Mouse (Mus musculus) G1E-ER4 (cell line): ENCODE results near the gene Erv3. TPM values are rescaled to one million over a fixed set of nuclear protein-coding genes. Genes with fewer than 3 reads are reported as not detected.

ENCODE experiments used
- GATA1 ChIP-seq: IDR thresholded peaks from one replicate; pipeline ENCODE4 v1.8.0; 2012; ENCODE audit warnings: low read length, inconsistent platforms
- polyA plus RNA-seq: library from polyadenylated mRNA; stranded (reverse); fragments of >175 nt; gene quantifications from 2 replicates; pipeline ENCODE4 v1.2.3, GENCODE M21; 2012

The Erv3 gene
- 1.5 TPM in 2 replicates for polyA plus RNA-seq

DNA sequence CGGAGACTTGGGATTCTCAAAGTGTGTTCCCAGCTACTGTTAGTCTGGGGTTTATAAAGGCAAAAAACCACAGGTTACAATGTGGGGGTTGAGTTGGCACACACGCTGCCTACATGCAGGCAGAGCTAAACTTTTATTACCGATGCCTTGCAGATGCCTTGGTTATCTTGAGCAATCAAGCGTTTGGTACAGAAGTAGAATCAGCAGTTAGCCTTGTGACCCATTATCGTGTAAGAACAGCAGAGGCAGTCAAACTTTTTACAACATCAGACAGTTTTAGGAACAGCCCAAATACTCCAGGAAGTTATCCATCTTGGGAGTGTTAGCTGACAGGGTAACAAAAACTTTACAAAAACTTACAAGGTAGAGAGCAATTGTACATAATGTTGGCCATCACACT is at the start of gene Erv3:
Gene Erv3 (minus strand): TSS at position 27 of the 400 bp plus-strand sequence.
- TF ChIP-seq GATA1: peak; percentile 75

DNA sequence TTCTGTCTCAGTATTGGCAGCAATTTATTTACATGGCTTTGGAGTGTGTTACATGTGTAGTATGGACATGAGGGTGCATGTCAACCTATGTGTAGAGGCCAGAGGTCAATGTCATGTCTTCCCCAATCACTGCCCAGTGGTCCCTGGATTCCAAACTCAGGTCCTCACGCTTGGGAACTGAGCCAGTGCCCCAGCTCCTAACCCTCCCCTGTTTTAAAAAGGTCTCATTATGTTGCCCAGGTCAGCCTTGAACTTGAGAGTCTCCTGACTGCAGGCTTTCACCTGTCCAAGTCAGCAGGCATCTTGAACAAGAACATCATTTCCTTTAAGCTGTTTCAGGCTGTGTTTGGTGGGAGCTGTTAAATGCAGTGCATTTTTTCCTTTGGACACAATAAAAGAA is 49.4 kb upstream of the Erv3 start:
- no peak for TF ChIP-seq GATA1

DNA sequence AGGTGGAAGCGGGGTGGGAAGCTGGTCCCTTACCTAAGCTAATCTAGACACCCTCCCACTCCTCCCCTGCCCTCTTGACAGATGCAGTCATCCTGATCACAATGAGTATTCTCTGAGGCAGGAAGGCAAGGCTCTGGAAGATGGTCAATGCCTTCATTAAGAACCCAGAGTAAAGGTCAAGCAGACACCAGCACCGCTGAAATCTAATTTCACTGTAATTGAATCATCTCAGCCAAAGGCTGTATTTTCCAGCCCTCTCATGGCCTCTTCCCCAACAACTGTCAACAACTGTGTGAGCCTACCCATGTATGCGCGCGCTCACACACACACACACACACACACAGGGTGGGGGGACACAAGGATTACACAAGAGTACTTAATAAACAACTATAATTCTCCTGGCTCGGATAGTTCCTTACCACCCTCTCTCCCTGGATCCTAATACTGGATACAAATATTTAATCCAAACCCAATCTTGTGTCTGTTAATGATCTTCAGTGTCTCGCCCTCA is 48.9 kb upstream of the Erv3 start:
- no peak for TF ChIP-seq GATA1

DNA sequence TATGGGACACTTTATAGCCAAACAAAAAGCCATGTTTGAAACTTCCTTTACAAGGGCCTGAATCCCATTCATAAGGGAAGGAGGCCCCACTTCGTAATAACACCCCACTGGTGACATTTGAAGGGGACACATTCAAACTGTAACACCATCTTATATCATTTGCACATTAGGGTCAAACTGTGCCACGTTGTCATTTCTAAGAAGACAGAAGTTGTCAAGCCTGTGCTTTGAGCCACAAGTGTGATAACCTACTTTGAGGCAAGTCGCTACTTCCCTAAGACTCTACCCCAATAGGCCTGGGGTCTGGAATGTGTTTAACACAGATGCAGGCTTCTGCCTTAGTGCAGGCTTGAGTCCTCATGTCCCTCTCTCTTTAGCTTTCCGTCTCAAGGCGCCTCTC is 47.8 kb upstream of the Erv3 start:
- TF ChIP-seq GATA1: no peak

DNA sequence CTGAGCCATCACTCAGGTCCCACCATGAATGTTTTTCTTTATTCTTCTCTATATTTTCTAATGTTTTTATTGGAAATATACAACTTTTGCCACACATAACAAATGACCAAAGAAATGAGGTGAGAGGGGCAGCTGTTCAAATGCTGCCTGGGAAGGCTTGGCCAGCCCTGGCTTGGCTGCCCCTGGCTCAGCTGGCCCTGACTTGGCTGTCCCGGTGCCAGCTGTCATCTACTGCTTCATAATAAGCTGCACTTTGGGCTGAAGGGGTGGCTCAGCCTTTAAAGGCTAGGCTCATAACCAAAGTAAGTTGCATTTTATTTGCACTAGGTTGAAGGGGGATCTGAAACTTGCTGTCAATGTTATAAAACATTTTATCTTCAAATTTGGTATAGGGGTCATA is 47.3 kb upstream of the Erv3 start:
- no peak for TF ChIP-seq GATA1

DNA sequence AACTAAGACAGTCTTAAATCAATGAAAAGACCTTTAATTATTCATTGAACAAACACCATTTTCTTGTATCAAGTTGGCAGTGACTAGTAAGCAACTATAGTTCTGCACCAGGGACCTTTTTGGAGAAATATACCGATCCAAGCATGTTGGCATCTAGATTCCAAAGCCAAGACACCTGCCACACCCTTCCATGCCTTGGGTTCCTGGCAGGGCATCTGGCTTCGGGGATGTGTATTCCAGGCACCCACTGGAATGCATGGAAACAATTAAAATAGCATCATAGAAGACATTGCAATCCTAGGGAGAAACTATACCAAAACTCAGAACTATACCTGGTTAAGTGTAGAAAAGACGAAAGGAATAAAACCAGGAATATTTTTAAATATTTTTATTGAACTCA is 46.7 kb upstream of the Erv3 start:
- TF ChIP-seq GATA1: no peak

DNA sequence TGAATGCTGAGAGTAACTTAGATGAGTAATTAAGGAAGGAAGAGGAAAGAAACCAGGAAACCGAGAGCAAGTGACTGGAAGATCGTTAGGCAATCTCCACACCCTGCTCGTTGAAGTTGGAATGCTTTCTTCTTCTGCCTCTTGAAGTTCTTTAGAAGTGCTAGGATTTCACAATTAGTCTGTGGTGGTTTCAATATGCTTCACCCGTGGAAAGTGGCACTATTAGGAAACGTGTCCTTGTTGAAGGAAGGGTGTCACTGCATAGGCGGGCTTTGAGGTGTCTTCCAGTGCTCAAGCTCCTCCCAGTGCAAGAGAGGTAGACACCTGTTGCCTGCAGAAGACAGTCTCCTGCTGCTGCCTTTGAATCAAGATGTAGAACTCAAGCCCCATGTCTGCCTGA is 46.2 kb upstream of the Erv3 start:
- TF ChIP-seq GATA1: no peak

DNA sequence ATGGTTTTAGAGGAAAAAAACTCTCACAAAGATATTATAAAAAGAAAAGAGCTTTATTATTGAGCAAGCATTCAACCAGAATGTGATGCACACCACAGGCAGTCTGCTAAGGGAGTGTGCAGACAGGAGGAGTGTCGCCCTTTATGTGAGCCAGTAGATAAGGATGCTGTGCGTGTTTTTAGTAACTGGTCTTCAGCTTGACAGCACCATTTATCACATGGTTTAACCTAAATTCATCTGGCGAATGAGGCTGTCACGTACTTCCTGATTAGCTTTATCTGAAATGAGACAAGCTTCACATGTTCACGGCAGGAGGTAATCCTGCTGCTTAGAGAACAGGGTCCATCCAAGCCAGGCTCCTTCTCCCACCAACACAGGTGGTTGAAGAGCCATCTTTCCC is 45.5 kb upstream of the Erv3 start:
- peak; percentile 98 for TF ChIP-seq GATA1

DNA sequence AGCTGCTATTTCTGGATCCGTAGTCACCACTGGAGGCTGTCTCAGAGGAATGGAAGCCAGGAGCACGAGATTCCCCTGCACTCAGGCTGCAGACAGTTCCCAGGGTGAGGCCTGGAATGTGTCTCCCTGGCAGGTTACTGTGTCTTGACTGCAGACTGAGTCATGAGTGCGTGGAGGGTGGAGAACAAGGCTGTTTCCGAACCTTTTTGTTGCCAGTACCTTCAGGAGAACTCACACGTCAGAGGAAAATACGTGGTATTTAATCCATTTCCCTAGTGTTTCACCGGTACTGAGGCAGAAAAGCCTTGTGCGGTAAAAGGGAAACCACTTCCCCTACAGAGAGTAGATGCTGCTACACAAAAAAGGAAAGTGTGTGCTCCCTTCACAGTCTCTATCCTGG is 43.3 kb upstream of the Erv3 start:
- TF ChIP-seq GATA1: no peak

DNA sequence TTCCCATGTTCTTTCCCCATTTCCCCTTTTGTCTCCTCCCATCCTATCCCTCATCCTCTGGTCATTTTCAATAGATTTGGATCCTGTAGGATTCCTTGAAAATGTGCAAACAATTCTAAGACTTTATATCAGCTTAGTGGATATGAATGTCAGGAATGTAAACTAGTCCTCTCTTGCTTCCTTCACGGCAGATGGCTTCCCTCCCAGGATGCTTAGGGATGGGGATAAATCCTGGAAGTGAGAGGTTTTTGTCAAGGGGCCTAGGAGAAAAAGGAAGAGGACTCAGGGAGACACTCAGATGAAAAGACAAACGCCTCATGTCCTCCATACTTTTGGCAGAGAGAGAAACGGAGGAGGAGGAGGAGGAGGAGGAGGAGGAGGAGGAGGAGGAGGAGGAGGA is 42.9 kb upstream of the Erv3 start:
- no peak for TF ChIP-seq GATA1

DNA sequence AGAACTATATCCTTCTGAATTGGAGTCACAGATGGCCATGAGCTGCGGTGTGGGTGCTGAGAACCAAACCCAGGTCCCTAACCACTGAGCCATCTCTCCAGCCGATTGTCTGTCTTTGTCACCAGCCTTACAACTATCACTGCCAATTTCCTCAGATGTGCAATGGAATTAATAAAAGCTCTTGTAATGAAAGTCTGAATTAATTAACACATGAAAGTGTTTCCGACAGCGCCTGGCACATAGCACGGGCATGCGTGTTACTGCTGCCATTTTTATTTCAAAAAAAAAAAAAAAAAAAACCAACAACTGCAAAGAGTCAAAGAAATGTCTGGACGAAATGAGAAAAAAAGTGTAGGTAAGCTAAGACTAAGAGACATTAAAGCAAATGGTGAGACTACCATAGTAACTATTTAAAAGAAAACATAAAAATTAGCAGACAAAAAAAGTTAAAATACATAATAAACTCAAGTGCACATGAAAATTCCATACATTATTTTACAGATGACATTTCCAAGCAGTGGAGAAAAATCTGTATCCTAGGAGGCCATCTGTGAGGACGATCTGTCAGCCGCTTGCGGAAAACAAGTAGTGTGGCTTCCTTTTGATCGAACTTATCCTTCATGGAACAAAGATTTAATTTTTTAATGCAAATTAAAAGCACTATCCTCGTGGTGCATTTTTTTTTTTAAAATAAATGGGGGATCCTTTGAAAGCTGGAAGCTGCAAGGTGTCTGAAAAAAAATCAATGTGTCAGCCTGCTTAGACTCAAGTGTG is 38.0 kb upstream of the Erv3 start:
- no peak for TF ChIP-seq GATA1

DNA sequence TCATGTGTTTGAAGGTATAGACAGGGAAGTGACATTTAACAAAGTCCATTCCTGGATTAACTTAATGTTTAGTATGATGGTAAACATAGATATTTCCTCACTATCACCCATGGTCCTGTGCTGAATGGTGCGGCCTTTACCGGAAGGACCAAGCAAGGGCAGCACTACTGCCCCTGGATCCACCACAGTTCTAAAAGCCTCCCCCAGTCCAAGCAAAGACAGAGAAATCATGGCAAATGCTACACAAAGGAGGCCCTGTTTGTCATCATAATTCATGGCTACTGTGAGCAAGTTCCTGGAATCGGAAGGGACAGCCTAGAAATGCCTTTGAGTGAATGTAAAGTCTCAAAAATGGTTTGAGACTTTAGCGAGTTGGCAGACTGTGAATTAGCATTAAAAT is 36.5 kb upstream of the Erv3 start:
- TF ChIP-seq GATA1: no peak

DNA sequence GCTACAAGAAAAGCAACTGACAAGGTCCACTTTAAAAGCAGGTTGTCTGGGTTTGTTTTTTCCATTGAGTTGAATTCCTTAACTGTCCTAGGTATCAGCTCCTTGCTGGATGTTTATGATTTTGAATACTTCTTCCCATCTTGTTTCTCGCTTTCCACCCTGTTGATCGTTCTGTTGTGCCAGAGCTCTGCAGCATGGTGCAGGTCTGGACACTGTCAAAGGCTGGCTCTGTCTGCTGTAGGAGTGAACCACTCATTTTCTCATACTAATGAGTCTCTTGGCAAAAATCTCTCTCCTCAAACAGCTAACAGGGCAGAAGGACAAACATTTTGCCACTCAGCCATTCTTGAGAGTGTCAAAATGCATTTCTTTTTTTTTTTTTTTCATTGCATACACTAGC is 35.6 kb upstream of the Erv3 start:
- no peak for TF ChIP-seq GATA1

DNA sequence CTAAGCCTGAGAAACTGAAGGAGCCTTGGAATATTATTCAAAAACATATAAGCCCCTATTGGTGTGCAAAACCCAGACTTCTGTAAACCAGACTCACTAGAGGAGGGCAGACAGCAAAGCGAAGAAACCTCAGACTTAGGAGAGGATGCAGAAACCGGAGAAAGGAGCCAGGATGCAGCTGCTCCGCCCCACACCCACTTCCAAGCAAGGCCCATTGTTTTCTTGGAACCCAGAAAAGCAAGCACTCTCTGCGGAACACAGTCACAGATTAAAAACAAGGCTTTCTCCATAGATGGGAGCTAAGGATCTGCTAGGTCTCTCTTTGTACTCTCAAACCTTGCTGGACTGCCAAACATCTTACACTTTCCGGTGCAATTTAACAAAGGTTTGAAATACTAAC is 33.0 kb upstream of the Erv3 start:
- TF ChIP-seq GATA1: no peak

DNA sequence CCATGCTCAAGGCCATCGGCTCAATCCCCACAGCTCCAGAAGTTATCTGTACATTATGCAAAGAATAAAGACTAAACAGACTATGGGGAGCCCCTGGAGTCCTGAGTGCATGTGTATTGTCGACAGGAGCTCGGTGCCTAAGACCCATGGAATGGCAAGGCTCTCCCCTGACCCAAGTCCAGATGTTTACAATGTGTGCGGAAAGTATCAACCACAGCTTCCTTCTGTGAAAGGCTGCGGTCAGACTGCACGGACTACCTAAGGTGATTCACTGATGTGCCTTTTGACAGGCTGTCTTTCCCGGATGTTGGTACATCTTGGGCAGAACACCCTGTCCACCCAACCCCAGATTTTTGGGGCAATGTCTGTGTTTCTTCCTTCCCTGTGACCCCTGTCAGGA is 28.7 kb upstream of the Erv3 start:
- no peak for TF ChIP-seq GATA1

DNA sequence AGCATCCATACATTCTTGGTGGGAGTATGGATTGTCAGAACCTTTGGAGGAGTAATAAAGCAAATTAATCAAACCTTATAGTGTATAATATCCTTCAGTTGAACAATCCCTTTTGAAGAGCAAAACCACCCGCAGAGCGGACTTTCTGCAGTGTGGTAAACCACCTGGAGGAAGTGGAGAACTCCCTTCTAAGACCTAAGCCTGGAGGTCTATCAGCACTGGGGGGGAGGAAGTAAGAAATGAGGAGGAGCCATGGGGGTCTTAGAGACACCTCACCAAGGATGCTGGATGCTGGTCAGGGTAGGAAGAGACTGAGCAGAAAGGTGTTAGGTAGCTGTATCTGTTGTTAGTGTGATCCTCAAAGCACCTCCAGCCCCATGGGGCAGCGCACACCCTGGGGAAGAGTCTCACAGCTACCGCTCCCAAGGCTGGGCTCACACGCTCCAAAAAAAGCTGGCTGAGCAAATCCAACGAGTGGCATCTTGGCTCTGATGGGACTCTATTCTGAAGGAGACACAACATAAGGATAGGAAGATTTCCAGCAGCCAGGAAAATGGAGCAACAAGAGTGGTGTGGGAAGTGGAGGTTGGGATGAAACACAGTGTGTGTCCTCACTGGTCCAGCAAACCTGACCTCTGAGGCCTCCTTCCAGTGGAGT is 27.1 kb upstream of the Erv3 start:
- no peak for TF ChIP-seq GATA1

DNA sequence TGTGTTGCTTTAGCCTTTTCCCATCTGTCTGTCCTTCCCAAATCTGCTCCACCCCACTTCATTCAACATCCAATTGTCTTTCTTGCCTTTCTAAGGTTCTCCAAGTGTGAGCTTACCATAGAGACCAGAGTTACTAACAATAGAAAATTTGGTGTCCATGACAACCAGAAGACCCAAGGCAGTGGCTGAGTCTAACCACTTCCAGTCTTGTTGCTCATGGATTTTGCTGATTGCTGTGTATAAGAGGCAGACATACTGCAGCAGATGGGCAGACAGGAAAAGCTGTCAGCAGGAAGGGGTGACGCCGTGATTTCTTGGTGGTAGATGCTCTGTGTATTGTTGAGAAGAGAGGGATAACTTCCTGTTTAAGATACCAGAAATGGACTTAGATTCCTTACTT is 23.6 kb upstream of the Erv3 start:
- TF ChIP-seq GATA1: no peak
